Mouse (Mus musculus) megakaryocyte, embryonic 14.5 days (primary cell): Measurements from ENCODE around the gene Map3k20. TPM values are rescaled to one million over a fixed set of nuclear protein-coding genes. Genes with fewer than 3 reads are reported as not detected.

Experiments
- H3K27me3 ChIP-seq: replicated peaks from 2 replicates; pipeline ENCODE3; 2012; ENCODE audit warnings: inconsistent platforms
- H3K36me3 ChIP-seq: replicated peaks from 2 replicates; pipeline ENCODE3; 2012; ENCODE audit warnings: low read length, inconsistent platforms, mixed read lengths
- H3K4me1 ChIP-seq: 2 replicates; pipeline ENCODE4 v1.6.1; 2012; ENCODE audit warnings: inconsistent platforms
- H3K4me3 ChIP-seq: replicated peaks from 2 replicates; pipeline ENCODE3; 2012; ENCODE audit warnings: moderate library complexity, mild to moderate bottlenecking, inconsistent platforms
- H3K9me3 ChIP-seq: 2 replicates; pipeline ENCODE4 v1.6.1; 2012; ENCODE audit warnings: inconsistent platforms
- FLI1 ChIP-seq: IDR thresholded peaks from 2 replicates; pipeline ENCODE4 v1.6.1; 2012; ENCODE audit warnings: low read length, inconsistent platforms, mixed read lengths
- GATA1 ChIP-seq: IDR thresholded peaks from 3 replicates; pipeline ENCODE4 v1.6.1; 2012; ENCODE audit warnings: mixed read lengths, low read length, inconsistent platforms, borderline replicate concordance
- polyA plus RNA-seq: library from polyadenylated mRNA; stranded (reverse); fragments of >175 nt; gene quantifications from 2 replicates; pipeline ENCODE4 v1.2.3, GENCODE M21; 2012; ENCODE audit warnings: low replicate concordance; ENCODE audit not compliant: insufficient read depth

Map3k20 gene
- polyA plus RNA-seq, 1 experiment, result 2.8 TPM

DNA sequence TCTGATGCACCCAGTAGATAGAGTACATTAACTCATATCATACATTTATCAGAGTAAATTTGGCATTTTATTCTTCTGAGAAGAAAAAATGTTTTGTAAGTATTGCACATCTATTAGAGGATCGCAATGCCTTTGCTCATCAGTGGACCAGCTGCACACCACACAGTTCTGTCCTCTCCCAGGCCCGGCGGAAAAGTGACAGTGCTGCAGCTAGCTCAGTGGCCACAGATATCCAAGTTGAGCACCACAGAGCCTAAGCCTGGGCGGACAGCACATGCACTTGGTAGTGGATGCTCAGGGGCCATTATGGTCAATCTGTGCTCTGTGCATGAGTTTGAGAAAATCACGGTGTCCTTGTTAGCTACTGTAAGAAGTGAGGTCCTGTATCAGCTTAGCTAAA is 82.4 kb downstream of the Map3k20 start:
- Histone ChIP-seq H3K9me3 (no peaks in the 10 kb centered on the region), H3K4me3 (peak overlapping the region; percentile 14), H3K27me3 (no peaks in the 10 kb centered on the region), H3K4me1 (peaks cover 57% of the 10 kb centered on the region), H3K36me3 (peaks cover 51% of the 10 kb centered on the region)
- no peak for TF ChIP-seq GATA1
- no peak for TF ChIP-seq FLI1

DNA sequence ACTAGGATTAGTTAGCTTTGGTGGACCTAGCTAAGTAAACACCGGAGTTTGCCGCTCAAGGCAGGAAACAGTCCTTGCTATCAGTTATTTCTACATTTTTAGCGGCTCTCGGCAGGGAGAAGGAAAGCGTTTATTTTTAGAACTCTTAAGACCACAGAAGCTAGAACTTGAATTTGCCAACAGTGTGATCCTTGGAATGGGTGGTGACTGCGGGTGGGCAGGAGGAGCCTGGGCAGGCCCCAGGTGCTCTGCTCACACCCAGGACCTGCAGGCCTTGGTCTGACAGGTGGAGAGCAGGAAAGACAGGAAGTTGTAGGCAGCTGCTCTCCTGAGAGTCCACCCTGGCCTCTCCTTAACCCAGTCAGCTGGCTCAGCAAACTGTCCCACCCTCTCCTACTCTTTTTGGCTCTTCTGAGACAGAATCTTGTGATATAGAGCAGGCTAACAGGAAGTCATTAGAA is 83.7 kb downstream of the Map3k20 start:
- TF ChIP-seq FLI1, result no peak
- TF ChIP-seq GATA1, result no peak
- Histone ChIP-seq H3K9me3 (no peaks in the 10 kb centered on the region), H3K27me3 (no peaks in the 10 kb centered on the region), H3K4me3 (peak overlapping the region; percentile 84), H3K36me3 (peaks cover 63% of the 10 kb centered on the region), H3K4me1 (peaks cover 60% of the 10 kb centered on the region)

- H3K4me3 ChIP-seq, result no peak overlapping the region
- peaks cover 64% of the 10 kb centered on the region for H3K4me1 ChIP-seq
- H3K27me3 ChIP-seq, result no peaks in the 10 kb centered on the region
- TF ChIP-seq FLI1 (no peak), GATA1 (no peak)
- no peaks in the 10 kb centered on the region for H3K9me3 ChIP-seq
- peaks cover 73% of the 10 kb centered on the region for H3K36me3 ChIP-seq
Observed at GRCm38 (mm10) chr2:72372136-72372535, 86.7 kb downstream of the Map3k20 start.

- peaks cover 51% of the 10 kb centered on the region for H3K4me1 ChIP-seq
Observed at GRCm38 (mm10) chr2:72374076-72374475, 88.6 kb downstream of the Map3k20 start.

GRCm38 (mm10) chr2:72375877-72376276 is 90.4 kb downstream of the Map3k20 start:
- no peak overlapping the region for H3K4me3 ChIP-seq
- H3K4me1 ChIP-seq, result peaks cover 33% of the 10 kb centered on the region
- no peaks in the 10 kb centered on the region for H3K9me3 ChIP-seq
- peaks cover 96% of the 10 kb centered on the region for H3K36me3 ChIP-seq
- TF ChIP-seq FLI1 (no peak), GATA1 (no peak)
- H3K27me3 ChIP-seq, result no peaks in the 10 kb centered on the region

More at GRCm38 (mm10) chr2:72374076-72374475, 88.6 kb downstream of the Map3k20 start:
- Histone ChIP-seq H3K9me3 (no peaks in the 10 kb centered on the region), H3K4me3 (no peak overlapping the region), H3K27me3 (no peaks in the 10 kb centered on the region), H3K36me3 (peaks cover 85% of the 10 kb centered on the region)
- TF ChIP-seq GATA1 (no peak), FLI1 (no peak)

- H3K27me3 ChIP-seq, result no peaks in the 10 kb centered on the region
- peaks cover 91% of the 10 kb centered on the region for H3K36me3 ChIP-seq
- no peak overlapping the region for H3K4me3 ChIP-seq
- peaks cover 25% of the 10 kb centered on the region for H3K4me1 ChIP-seq
- no peak for TF ChIP-seq GATA1
- no peak for TF ChIP-seq FLI1
- H3K9me3 ChIP-seq, result no peaks in the 10 kb centered on the region
Observed at GRCm38 (mm10) chr2:72376946-72377345, 91.5 kb downstream of the Map3k20 start.

DNA sequence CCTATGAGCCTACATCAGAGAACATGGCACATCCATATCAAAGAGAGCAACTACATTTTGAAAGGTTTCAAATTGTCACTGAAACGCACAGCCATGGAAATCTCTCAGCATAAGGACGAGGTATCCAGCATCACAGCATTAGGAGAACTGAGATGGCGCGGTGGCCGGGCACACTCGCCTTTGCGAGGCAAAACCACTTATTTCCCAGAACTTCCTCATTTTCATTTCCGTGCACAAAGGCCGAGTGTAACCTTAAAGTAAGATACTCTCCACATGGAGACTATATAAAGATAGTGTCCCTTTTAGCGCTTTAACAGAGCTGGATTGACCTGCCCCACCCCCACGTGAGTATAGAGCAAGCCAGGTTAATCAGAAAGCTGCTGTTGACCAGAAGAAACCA is 94.0 kb downstream of the Map3k20 start:
- Histone ChIP-seq H3K4me1 (peaks cover 13% of the 10 kb centered on the region), H3K9me3 (no peaks in the 10 kb centered on the region), H3K36me3 (peaks cover 89% of the 10 kb centered on the region), H3K27me3 (no peaks in the 10 kb centered on the region), H3K4me3 (no peak overlapping the region)
- no peak for TF ChIP-seq FLI1
- no peak for TF ChIP-seq GATA1

DNA sequence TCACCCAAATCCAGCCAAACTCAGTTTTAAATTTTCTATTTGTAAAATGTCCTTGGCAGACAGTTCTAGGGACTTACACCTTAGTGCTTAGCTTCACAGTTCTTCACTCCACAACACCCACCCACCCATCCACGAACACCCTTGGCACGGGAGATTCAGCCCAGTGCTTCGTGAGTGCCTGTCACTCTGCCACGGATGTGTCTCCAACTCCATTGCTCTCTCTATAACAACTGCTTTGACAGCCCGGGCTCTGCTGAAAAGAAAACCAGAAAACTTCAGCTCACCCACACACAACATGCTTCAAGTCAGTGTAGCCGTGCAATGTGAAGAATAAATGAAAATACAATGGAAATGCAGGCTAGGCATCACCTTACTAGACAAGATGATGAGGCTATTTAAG is 97.2 kb downstream of the Map3k20 start:
- Histone ChIP-seq H3K4me1 (no peaks in the 10 kb centered on the region), H3K9me3 (no peaks in the 10 kb centered on the region), H3K36me3 (peaks cover 73% of the 10 kb centered on the region), H3K27me3 (no peaks in the 10 kb centered on the region), H3K4me3 (no peak overlapping the region)
- TF ChIP-seq FLI1 (no peak), GATA1 (no peak)

DNA sequence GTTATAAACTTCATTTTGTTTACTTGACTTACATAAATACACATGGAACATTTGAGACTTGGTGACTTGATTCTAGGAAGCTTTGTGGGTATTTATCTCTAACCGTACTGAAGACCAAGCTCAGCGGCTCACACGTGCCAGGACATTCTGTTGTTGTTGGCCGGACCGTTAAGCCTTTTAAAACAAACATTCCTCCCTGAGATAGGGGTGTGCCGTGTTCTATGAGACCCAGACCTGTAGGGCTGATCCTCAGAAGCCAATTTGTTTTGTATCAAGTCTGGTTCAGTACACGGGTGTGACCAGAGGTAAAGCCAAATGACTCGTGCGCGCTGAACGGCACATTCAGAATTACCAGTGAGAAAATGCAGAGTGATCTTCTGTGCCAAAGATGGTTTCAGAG is 97.9 kb downstream of the Map3k20 start:
- no peak for TF ChIP-seq GATA1
- no peaks in the 10 kb centered on the region for H3K9me3 ChIP-seq
- peaks cover 69% of the 10 kb centered on the region for H3K36me3 ChIP-seq
- no peak overlapping the region for H3K4me3 ChIP-seq
- H3K27me3 ChIP-seq, result no peaks in the 10 kb centered on the region
- no peaks in the 10 kb centered on the region for H3K4me1 ChIP-seq

- no peak overlapping the region for H3K4me3 ChIP-seq
- peaks cover 53% of the 10 kb centered on the region for H3K36me3 ChIP-seq
- no peaks in the 10 kb centered on the region for H3K27me3 ChIP-seq
- TF ChIP-seq FLI1, result no peak
- TF ChIP-seq GATA1, result no peak
- H3K9me3 ChIP-seq, result no peaks in the 10 kb centered on the region
- peaks cover 16% of the 10 kb centered on the region for H3K4me1 ChIP-seq
Observed at GRCm38 (mm10) chr2:72389411-72389810, 104.0 kb downstream of the Map3k20 start.

- peaks cover 53% of the 10 kb centered on the region for H3K36me3 ChIP-seq
- no peaks in the 10 kb centered on the region for H3K9me3 ChIP-seq
- TF ChIP-seq FLI1, result no peak
- TF ChIP-seq GATA1, result no peak
Observed at GRCm38 (mm10) chr2:72389942-72390341, 104.5 kb downstream of the Map3k20 start.

More at GRCm38 (mm10) chr2:72389942-72390341, 104.5 kb downstream of the Map3k20 start:
- H3K27me3 ChIP-seq, result no peaks in the 10 kb centered on the region
- H3K4me1 ChIP-seq, result peaks cover 16% of the 10 kb centered on the region
- peak overlapping the region; percentile 38 for H3K4me3 ChIP-seq
